Mouse (Mus musculus): ENCODE measurements around the gene Sh3bgr. TPM values are rescaled to one million over a fixed set of nuclear protein-coding genes. Genes with fewer than 3 reads are reported as not detected.

Sh3bgr gene
- 2.0 and 6.0 TPM in 2 replicates for polyA plus RNA-seq (2014; fragmentation: Nextera tagmentation; extraction: Ambion mirVana)

DNA sequence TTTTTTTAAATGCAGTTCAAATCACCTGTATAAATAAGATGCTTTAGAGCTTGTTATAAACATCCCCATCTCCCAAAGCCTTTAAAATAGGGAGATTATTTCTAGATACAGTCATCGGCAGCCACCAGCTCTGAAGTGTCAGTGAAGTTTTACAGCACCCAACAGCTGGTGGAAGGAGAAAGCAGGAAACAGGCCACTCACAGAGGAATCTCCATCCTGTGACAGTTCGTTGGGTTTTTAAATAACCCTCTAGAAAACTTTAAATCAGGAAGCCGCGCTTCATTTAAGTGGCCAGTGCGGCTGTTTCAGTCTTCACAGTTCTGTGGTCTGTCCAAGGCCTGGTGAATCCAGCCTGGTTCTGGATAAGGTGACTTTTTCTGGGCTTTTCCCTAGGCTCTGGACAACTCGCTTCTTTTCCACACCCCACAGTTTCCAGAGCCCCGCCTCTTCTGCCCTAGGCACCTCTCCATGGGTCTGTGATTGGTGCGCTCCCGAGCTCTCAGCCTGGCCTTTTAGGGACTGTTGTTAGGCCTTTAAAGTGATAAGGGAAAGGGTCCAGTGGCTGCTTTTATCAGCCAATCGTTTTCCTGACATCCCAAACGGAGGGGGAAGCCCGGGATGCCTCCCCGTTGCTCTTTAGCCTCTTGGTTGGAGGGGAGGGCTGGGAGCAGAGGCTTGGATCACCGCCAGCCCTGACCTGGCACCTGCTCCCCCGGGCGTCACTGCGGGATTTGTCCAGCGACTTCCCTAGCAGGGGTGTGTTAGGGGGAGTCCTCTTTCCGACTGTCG is at the start of gene Sh3bgr:
Gene Sh3bgr, plus strand, starts transcription at position 538 of the 789 bp plus-strand sequence.
- Histone ChIP-seq H3K4me1 (replicated peaks; ENCODE audit: control insufficient read depth, insufficient read depth, low read length) (no peaks in the 10 kb centered on the region), H3K4me3 (ENCODE audit: low read depth, low read length) (peak within 1 kb of the TSS; percentile 29), H3K9me3 (ENCODE audit: control insufficient read depth, low read length) (no peaks in the 10 kb centered on the region), H3K27ac (ENCODE audit: low read depth, low read length) (no peak within 1 kb of the TSS), H3K27me3 (replicated peaks; ENCODE audit: control insufficient read depth, insufficient read depth, low read length) (peaks cover 4% of the 10 kb centered on the region), H3K4me2 (peak within 1 kb of the TSS; percentile 58), H3K36me3 (ENCODE audit: control insufficient read depth, insufficient read depth, low read length) (no peaks in the 10 kb centered on the region), H3K9ac (ENCODE audit: low read depth, low read length) (no peak within 1 kb of the TSS)
- DNase-seq (ENCODE audit: low spot score) (peak; percentile 48), ATAC-seq (replicated peaks; ENCODE audit: low FRiP score) (peak; percentile 62)
- whole genome bisulfite sequencing, result 10% methylated on average over 20 of the region's 20 CpGs

DNA sequence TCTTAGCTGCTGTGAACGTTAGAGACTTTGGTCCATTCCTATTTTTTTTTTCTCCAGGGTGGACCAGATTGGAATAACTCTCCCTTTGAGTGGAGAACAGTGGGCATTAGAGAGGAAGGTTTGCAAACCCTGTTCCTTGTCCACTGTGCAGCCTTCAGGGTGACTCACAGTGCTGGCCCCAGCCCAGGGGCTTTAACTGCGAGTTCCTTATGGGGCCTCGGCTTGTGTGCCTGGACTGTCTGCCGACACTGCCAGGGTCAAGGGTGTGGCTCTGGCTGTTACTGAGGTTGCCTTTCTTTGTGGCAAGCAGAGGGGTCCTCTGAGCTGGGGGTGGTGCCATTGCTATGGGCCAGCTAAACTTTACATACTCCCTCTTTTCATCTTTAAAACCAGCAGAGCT is 49.3 kb upstream of the Sh3bgr start:
- no peak for ATAC-seq (replicated peaks; ENCODE audit: low FRiP score)
- Histone ChIP-seq H3K27me3 (replicated peaks; ENCODE audit: control insufficient read depth, insufficient read depth, low read length) (no peaks in the 10 kb centered on the region), H3K4me2 (no peak overlapping the region), H3K4me3 (ENCODE audit: low read depth, low read length) (no peak overlapping the region), H3K4me1 (replicated peaks; ENCODE audit: control insufficient read depth, insufficient read depth, low read length) (peaks cover 15% of the 10 kb centered on the region), H3K9me3 (ENCODE audit: control insufficient read depth, low read length) (no peaks in the 10 kb centered on the region), H3K36me3 (ENCODE audit: control insufficient read depth, insufficient read depth, low read length) (peaks cover 14% of the 10 kb centered on the region), H3K27ac (ENCODE audit: low read depth, low read length) (no peak overlapping the region), H3K9ac (ENCODE audit: low read depth, low read length) (no peak overlapping the region)
- WGBS, result 67% methylated on average over 4 of the region's 4 CpGs
- no peak for DNase-seq (ENCODE audit: low spot score)

DNA sequence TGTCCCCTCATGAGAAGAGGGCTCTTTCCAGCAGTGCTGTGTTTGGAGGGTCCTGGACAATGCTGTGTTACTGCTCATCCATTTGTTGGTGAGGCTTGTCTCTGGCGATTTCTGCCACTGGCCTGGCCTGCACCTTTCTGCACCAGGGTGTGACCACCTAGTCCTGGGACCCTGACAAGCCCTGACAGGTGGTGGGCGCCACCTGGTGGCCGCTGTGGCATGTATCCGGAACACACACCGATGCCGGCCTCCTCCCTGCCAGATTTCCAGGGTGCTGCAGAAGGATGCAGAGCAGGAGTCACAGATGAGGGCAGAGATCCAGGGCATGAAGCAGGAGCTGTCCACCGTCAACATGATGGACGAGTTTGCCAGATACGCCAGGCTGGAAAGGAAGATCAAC is 48.7 kb upstream of the Sh3bgr start:
- DNase-seq (ENCODE audit: low spot score) (peak; percentile 73), ATAC-seq (replicated peaks; ENCODE audit: low FRiP score) (peak; percentile 69)
- H3K4me3 ChIP-seq (ENCODE audit: low read depth, low read length), result no peak overlapping the region
- no peak overlapping the region for H3K9ac ChIP-seq (ENCODE audit: low read depth, low read length)
- H3K4me1 ChIP-seq (replicated peaks; ENCODE audit: control insufficient read depth, insufficient read depth, low read length), result peaks cover 9% of the 10 kb centered on the region
- no peaks in the 10 kb centered on the region for H3K27me3 ChIP-seq (replicated peaks; ENCODE audit: control insufficient read depth, insufficient read depth, low read length)
- WGBS, result 29% methylated on average over 9 of the region's 9 CpGs
- H3K9me3 ChIP-seq (ENCODE audit: control insufficient read depth, low read length), result no peaks in the 10 kb centered on the region
- no peak overlapping the region for H3K27ac ChIP-seq (ENCODE audit: low read depth, low read length)
- H3K4me2 ChIP-seq, result no peak overlapping the region
- H3K36me3 ChIP-seq (ENCODE audit: control insufficient read depth, insufficient read depth, low read length), result peaks cover 14% of the 10 kb centered on the region

DNA sequence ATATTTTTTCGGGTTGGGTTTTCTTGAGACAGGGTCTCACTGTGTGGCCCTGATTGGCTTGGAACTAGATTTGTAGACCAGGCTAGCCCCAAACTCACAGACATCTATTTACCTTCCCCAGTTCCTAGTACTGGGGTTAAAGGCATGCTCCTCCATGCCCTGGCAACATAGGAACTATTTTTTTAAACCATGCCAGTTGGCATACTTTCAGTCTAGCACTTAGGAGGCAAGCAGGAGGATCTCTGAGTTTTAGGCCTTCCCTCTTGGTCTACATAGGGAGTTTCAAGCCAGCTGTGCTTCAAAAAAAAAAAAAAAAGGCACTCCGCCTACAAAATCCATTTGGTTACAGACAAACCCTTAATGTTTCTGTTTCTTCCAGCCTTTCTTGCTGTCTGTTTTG is 45.8 kb upstream of the Sh3bgr start:
- DNase-seq (ENCODE audit: low spot score) (no peak), ATAC-seq (replicated peaks; ENCODE audit: low FRiP score) (no peak)
- no peaks in the 10 kb centered on the region for H3K9me3 ChIP-seq (ENCODE audit: control insufficient read depth, low read length)
- H3K27ac ChIP-seq (ENCODE audit: low read depth, low read length), result no peak overlapping the region
- H3K27me3 ChIP-seq (replicated peaks; ENCODE audit: control insufficient read depth, insufficient read depth, low read length), result no peaks in the 10 kb centered on the region
- no peak overlapping the region for H3K4me2 ChIP-seq
- WGBS, result 84% methylated on average over 2 of the region's 2 CpGs
- no peak overlapping the region for H3K9ac ChIP-seq (ENCODE audit: low read depth, low read length)
- H3K36me3 ChIP-seq (ENCODE audit: control insufficient read depth, insufficient read depth, low read length), result peaks cover 14% of the 10 kb centered on the region
- no peak overlapping the region for H3K4me3 ChIP-seq (ENCODE audit: low read depth, low read length)
- H3K4me1 ChIP-seq (replicated peaks; ENCODE audit: control insufficient read depth, insufficient read depth, low read length), result peaks cover 2% of the 10 kb centered on the region; the same call in 1 of the 2 replicates

DNA sequence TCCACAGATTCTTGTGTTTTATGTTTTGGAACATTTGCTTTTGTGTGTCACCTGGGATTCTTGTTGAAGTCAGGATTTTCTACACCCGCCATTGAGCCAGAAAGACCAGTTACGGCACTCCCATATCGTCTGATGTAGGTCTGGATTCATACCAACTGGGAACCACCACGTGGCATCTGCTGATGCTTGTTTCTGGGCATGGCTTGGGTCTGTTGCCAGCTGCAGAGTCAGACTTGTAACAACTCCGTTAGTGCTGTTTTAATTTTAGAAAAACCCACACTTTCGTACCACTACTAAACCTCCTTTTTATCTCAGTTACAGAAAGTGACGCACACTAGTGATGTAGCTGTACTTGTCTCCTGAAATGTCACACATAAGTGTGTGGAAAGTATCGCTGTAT is 44.2 kb upstream of the Sh3bgr start:
- DNase-seq (ENCODE audit: low spot score) (no peak), ATAC-seq (replicated peaks; ENCODE audit: low FRiP score) (no peak)
- no peak overlapping the region for H3K4me2 ChIP-seq
- H3K9me3 ChIP-seq (ENCODE audit: control insufficient read depth, low read length), result no peaks in the 10 kb centered on the region
- H3K36me3 ChIP-seq (ENCODE audit: control insufficient read depth, insufficient read depth, low read length), result peaks cover 14% of the 10 kb centered on the region
- H3K27me3 ChIP-seq (replicated peaks; ENCODE audit: control insufficient read depth, insufficient read depth, low read length), result no peaks in the 10 kb centered on the region
- WGBS, result 91% methylated on average over 8 of the region's 8 CpGs
- H3K27ac ChIP-seq (ENCODE audit: low read depth, low read length), result no peak overlapping the region
- no peak overlapping the region for H3K9ac ChIP-seq (ENCODE audit: low read depth, low read length)
- H3K4me1 ChIP-seq (replicated peaks; ENCODE audit: control insufficient read depth, insufficient read depth, low read length), result peaks cover 2% of the 10 kb centered on the region; the same call in 1 of the 2 replicates
- no peak overlapping the region for H3K4me3 ChIP-seq (ENCODE audit: low read depth, low read length)

DNA sequence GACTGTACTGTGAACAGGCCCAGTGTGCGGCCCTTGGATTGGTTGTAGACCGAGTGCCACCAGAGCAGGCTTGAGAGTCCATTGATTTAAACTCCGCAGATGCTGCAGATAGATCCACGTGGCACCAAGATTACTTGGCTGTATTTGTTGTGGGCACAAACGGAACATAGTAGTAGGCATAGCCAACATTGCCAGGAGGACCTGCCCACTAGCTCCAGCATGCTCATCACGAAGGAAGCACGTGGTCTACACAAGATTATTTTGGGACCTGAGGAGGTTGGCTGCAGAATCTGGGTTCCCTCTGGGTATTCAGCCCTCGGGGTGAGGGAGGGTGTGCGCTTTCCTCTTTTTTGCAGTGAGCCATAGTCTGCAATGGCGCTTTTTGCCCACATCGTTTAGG is 43.1 kb upstream of the Sh3bgr start:
- Histone ChIP-seq H3K27ac (ENCODE audit: low read depth, low read length) (no peak overlapping the region), H3K9me3 (ENCODE audit: control insufficient read depth, low read length) (no peaks in the 10 kb centered on the region), H3K4me2 (no peak overlapping the region), H3K9ac (ENCODE audit: low read depth, low read length) (no peak overlapping the region), H3K4me1 (replicated peaks; ENCODE audit: control insufficient read depth, insufficient read depth, low read length) (peaks cover 2% of the 10 kb centered on the region; the same call in 1 of the 2 replicates), H3K36me3 (ENCODE audit: control insufficient read depth, insufficient read depth, low read length) (peaks cover 14% of the 10 kb centered on the region), H3K27me3 (replicated peaks; ENCODE audit: control insufficient read depth, insufficient read depth, low read length) (no peaks in the 10 kb centered on the region), H3K4me3 (ENCODE audit: low read depth, low read length) (no peak overlapping the region)
- WGBS, result 88% methylated on average over 11 of the region's 11 CpGs
- DNase-seq (ENCODE audit: low spot score) (no peak), ATAC-seq (replicated peaks; ENCODE audit: low FRiP score) (no peak)

DNA sequence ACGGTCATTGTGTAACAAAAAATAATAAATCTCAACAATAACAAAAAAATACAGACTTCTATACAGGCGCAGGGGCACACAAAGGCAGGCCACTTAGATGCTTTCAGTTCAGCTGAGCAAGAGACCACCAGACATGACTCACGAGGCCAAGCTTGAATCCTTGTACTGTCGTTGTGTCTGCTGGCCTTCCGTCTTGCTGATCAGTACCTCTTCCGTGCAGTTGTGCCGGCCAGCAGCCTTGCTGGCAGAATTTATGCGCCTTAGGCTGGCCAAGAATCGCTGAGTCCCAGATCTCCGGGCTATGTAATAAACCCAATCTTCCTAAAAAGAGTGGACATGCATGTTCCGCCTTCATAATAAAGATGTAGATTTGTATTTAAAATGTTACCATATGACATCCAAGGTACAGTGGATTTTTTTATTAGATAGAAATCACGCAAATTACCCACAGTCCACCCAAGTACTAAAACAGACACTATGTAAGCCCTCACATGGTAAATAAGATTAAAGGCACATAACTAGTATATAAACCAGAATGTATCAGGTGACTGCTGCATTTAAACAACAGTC is 41.7 kb upstream of the Sh3bgr start:
- H3K4me3 ChIP-seq (ENCODE audit: low read depth, low read length), result peak overlapping the region; percentile 64
- 64% methylated on average over 12 of the region's 12 CpGs for WGBS
- ATAC-seq (replicated peaks; ENCODE audit: low FRiP score) (no peak), DNase-seq (ENCODE audit: low spot score) (no peak)
- peak overlapping the region; percentile 87 for H3K9ac ChIP-seq (ENCODE audit: low read depth, low read length)
- peaks cover 2% of the 10 kb centered on the region; the same call in 1 of the 2 replicates for H3K4me1 ChIP-seq (replicated peaks; ENCODE audit: control insufficient read depth, insufficient read depth, low read length)
- no peaks in the 10 kb centered on the region for H3K9me3 ChIP-seq (ENCODE audit: control insufficient read depth, low read length)
- H3K4me2 ChIP-seq, result peak overlapping the region; percentile 99
- H3K36me3 ChIP-seq (ENCODE audit: control insufficient read depth, insufficient read depth, low read length), result peaks cover 5% of the 10 kb centered on the region
- H3K27ac ChIP-seq (ENCODE audit: low read depth, low read length), result no peak overlapping the region
- H3K27me3 ChIP-seq (replicated peaks; ENCODE audit: control insufficient read depth, insufficient read depth, low read length), result no peaks in the 10 kb centered on the region

DNA sequence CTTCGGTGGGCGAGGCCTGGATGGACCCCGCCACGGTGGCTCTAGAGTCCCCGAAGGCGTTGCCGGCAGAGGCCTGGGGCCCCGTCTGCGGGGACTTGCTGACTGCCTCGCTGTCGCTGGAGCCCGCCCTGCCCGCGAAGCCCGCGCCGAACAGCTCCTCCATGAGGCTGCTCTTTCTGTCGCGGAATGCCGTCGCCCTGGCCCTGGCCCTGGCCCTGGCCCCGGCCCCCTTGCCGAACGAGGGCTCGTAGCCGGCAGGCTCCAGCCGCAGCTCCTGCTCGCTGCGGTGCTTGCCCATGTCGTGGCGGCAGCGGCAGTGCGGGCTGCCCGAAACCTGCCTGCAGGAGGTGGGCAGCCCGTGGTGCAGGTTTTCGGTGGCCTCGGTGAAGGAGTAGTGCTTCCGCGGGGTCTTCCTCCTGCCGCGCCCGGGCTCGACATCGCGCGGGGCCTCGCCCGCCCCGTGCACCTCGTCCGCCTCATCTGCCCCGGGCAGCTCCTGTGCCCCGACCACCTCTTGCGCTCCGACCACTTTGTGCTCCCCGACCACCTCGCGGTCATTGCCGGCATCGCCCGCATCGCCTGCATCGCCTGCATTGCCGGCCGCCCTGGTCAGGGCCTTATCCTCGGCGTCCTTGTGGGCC is 41.0 kb upstream of the Sh3bgr start:
- under 1% methylated on average over 67 of the region's 67 CpGs for WGBS
- Histone ChIP-seq H3K9me3 (ENCODE audit: control insufficient read depth, low read length) (no peaks in the 10 kb centered on the region), H3K4me3 (ENCODE audit: low read depth, low read length) (peak overlapping the region; percentile 64), H3K36me3 (ENCODE audit: control insufficient read depth, insufficient read depth, low read length) (peaks cover 3% of the 10 kb centered on the region; the same call in 1 of the 2 replicates), H3K27ac (ENCODE audit: low read depth, low read length) (peak overlapping the region; percentile 42; the same call in 1 of the 2 replicates), H3K9ac (ENCODE audit: low read depth, low read length) (peak overlapping the region; percentile 87), H3K27me3 (replicated peaks; ENCODE audit: control insufficient read depth, insufficient read depth, low read length) (no peaks in the 10 kb centered on the region), H3K4me1 (replicated peaks; ENCODE audit: control insufficient read depth, insufficient read depth, low read length) (peaks cover 2% of the 10 kb centered on the region; the same call in 1 of the 2 replicates), H3K4me2 (peak overlapping the region; percentile 99)
- peak; percentile 76 for DNase-seq (ENCODE audit: low spot score)
- ATAC-seq (replicated peaks; ENCODE audit: low FRiP score), result peak; percentile 78
